Mouse (Mus musculus) adrenal gland, adult 2 months (tissue): ENCODE data around the gene Dcn. TPM values are rescaled to one million over a fixed set of nuclear protein-coding genes. Genes with fewer than 3 reads are reported as not detected.
A peak's percentile ranks its signal among the peaks of the same experiment; 100 is the strongest.

Experiments used
- DNase-seq: peaks from one replicate; pipeline ENCODE4 v3.0.0; 2021
- long read RNA-seq: library from polyadenylated mRNA; stranded (forward); transcript quantifications from one replicate; pipeline ENCODE4 v2.0.0, GENCODE M21; 2021
- polyA plus RNA-seq: library from polyadenylated mRNA; depleted of rRNA; stranded (reverse); fragments of >200 nt; gene quantifications from 2 replicates; pipeline ENCODE4 v1.2.3, GENCODE M21; 2012; rRNA removed
- total RNA-seq, 2 experiments: library from RNA; stranded (reverse); gene quantifications; 2 replicates each; pipeline ENCODE4 v1.2.3; 2021

Dcn gene
- total RNA-seq = 100 to 1,000 TPM; 209 to 328 TPM
- polyA plus RNA-seq = 29.7 and 31.3 TPM in 2 replicates
- long read RNA-seq, transcript Dcn-201 (8 exons, 1,758 nt) = major isoform, 138 of 223 reads
- long read RNA-seq, transcript Dcn-202 (8 exons, 1,758 nt) = minor isoform, 71 of 223 reads
- long read RNA-seq, partial matches to known transcripts = 11 of 223 reads
- long read RNA-seq, other reads (novel, unspliced or antisense) = 2 of 223 reads

GRCm38 (mm10) chr10:97479004-97479766 is at the start of gene Dcn:
TSS of gene Dcn (plus strand) at chr10:97479609.
- DNase-seq = no peak

- DNase-seq = peak; percentile 73
Observed at GRCm38 (mm10) chr10:97436662-97437061, 42.7 kb upstream of the Dcn start.

DNA sequence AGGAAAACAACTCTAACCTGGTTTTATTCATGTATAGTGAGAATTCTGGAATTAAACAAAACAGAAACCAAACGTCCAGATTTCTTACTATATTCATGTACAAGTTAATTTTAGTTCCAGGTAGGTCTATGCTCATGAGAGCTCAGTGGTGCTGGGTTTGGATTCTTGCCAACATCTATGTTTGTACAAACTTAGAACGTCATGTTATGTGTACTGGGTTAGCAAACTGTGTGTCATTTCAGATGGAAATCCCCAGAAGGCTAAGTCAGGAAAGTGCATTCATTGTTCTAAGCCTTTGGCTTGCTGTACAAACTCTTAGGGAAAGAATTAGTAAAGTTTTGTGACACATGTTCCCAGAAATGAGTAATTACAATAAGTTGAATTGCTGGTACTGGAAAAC is 37.1 kb upstream of the Dcn start:
- no peak for DNase-seq

- DNase-seq = no peak
Observed at GRCm38 (mm10) chr10:97446486-97446885, 32.9 kb upstream of the Dcn start.

DNA sequence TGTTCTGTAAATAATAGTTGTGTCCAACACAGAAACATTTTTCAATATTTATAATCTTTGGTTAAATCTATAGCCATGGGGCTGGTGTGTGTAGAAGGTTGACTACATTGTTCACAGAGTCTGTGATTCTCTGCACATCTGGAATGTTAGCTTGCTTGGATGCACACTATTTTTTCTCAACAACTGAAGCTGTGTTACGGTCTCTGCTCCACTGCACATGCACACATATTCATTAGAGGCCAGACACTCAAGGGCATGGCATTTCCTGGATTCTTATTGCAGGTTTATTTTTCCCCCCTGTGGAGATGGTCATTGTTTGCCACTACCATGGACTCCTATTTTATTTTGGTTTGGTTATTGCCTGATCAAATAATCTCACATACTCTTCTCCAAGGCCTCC is 26.5 kb upstream of the Dcn start:
- no peak for DNase-seq

DNA sequence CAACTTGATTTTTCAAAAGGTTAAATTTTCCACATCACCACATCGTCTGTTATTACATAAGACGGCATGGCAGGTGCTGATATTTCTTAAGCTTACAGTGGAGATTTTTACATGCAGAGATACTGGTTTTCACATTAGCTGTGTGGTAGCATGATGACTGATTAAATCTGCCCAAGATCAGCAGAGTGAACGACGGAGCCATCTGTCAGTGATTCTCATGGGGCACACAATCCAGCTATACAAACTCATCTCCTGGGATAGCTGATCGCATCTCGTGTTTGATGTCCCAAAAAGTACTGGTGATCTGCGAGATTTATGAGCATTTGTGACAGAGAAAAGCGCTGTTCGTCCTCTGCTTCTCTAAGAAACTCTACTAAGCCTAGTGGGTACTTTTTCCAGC is 25.9 kb upstream of the Dcn start:
- DNase-seq = no peak

- DNase-seq = no peak
Observed at GRCm38 (mm10) chr10:97456993-97457392, 22.4 kb upstream of the Dcn start.

DNA sequence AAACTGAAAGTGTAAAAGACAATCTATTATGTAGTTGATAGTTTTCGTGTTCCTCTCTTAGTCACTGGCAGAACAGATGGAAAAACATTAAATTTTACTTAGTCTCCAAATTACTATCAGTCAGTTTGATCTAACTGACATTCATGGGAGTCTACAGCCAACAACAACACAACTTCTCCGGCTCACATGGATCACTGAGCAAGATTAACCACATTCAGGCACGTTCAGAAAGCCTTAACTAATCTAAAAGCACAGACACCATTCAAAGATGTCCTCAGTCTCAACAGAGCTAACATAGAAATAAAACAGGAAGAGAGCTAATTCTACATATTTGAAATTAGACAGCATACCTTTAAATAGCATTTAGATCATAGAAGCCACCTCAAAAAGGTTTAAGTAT is 12.6 kb upstream of the Dcn start:
- no peak for DNase-seq

DNA sequence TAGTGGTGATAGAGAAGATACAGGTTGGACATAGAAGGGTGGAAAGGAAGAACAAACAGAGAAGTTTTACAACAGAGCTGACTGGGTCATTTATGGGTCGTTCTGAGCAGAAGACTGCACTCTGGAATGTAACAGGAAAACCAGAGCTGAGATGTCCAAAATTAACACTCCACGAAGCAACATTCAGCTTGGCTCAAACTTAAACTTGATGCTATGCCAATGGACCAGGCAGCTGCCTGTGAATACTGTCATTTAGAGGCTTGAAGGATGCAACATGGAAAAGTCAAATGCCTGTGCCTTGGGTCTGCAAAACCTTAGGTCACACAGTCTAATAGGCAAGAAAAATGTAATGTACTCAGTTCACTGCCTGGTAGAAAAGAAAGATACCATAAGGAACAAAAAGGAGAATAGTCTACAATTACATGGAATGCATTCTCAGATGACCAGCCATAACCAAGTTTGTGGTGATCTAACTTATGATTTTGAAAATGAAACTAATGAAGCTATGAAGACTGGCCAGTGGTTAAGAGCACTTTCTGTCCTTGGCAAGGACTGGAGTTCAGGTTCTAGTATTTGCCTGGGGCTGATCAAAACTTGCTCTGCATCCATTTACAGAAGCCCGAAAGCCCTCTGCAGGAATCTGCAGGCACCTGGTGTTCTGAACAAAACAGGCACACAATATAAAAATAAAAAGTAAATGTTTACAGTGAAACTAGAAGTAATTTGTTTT is 9.8 kb upstream of the Dcn start:
- DNase-seq = no peak

GRCm38 (mm10) chr10:97475460-97475859 is 3.9 kb upstream of the Dcn start:
- no peak for DNase-seq

- DNase-seq = no peak
Observed at GRCm38 (mm10) chr10:97478259-97478658, 1.1 kb upstream of the Dcn start.

GRCm38 (mm10) chr10:97482150-97482549 is 2.7 kb downstream of the Dcn start:
- no peak for DNase-seq

GRCm38 (mm10) chr10:97484049-97484448 is 4.6 kb downstream of the Dcn start:
- DNase-seq = no peak

GRCm38 (mm10) chr10:97485151-97485550 is 5.7 kb downstream of the Dcn start:
- DNase-seq = no peak

GRCm38 (mm10) chr10:97486085-97486484 is 6.7 kb downstream of the Dcn start:
- no peak for DNase-seq

GRCm38 (mm10) chr10:97487269-97487989 is 8.0 kb downstream of the Dcn start:
- no peak for DNase-seq

GRCm38 (mm10) chr10:97492367-97492980 is 13.1 kb downstream of the Dcn start:
- DNase-seq = no peak

DNA sequence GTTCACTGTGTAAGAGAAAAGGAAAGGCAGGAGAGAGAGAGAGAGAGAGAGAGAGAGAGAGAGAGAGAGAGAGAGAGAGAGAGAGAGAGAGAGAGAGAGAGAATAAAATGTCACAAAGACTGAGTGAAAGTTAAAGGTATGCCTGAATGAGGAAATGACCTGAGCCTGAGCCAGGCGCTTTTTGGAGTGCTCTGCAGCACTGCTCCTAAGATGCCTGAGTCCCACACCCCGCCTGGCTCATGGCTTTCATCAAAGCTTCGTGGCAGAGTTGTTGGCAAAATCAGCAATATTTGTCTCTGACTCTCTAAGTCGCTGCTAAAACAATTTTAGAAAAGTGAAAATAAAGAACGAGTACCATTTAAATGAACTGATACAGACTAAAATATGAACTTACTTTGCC is 18.2 kb downstream of the Dcn start:
- DNase-seq = no peak

GRCm38 (mm10) chr10:97523366-97523765 is 44.0 kb downstream of the Dcn start:
- no peak for DNase-seq

DNA sequence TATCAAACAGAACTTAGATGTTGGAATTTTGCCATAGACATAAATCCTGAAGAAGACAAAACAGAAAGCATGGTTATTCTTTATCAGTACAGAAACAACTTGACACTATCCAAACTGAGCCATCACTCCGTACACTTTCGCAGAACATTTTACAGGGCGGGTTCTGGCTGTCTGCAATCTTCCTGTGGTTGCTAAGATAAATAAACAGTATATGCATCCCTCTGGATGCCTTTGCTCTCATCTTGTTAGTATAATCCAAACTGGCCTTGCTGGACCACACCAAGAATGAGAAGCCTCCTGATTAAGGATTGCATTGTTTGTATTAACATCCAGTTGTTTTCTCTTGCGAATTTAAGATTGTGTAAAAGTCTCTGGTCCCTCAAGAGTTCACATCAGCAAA is 56.3 kb downstream of the Dcn start:
- no peak for DNase-seq

GRCm38 (mm10) chr10:97536921-97537320 is 57.5 kb downstream of the Dcn start:
- no peak for DNase-seq

DNA sequence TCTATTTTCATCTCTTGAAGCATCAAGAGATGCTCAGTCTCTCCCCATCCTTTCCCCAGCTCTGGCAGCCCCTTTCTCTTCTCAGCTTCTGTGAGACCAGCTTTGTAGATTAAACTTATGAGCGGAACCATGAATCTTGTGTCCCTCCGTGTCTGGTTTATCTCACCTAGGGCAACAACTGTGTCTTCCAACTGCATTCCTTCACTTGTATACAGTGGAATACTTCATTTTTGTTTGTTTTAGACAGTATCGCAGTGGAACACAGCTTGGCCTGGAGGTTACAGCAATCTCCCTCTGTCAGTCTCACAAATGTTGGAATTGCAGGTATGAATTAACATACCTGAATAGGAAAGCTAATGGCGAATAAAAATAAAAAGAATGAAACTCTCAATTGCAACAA is 58.8 kb downstream of the Dcn start:
- DNase-seq = no peak
